Mouse (Mus musculus) cerebellum, adult 9-10 months (tissue): Measurements from ENCODE around the gene Tmem242.
"Not testable (repeated sequence)": the region's sequence is repeated elsewhere in the genome, so short reads cannot be mapped to it uniquely, and the experiment has no call there.

Experiments used
- DNase-seq: peaks from one replicate; pipeline ENCODE4 v3.0.0; 2022

The Tmem242 gene

DNA sequence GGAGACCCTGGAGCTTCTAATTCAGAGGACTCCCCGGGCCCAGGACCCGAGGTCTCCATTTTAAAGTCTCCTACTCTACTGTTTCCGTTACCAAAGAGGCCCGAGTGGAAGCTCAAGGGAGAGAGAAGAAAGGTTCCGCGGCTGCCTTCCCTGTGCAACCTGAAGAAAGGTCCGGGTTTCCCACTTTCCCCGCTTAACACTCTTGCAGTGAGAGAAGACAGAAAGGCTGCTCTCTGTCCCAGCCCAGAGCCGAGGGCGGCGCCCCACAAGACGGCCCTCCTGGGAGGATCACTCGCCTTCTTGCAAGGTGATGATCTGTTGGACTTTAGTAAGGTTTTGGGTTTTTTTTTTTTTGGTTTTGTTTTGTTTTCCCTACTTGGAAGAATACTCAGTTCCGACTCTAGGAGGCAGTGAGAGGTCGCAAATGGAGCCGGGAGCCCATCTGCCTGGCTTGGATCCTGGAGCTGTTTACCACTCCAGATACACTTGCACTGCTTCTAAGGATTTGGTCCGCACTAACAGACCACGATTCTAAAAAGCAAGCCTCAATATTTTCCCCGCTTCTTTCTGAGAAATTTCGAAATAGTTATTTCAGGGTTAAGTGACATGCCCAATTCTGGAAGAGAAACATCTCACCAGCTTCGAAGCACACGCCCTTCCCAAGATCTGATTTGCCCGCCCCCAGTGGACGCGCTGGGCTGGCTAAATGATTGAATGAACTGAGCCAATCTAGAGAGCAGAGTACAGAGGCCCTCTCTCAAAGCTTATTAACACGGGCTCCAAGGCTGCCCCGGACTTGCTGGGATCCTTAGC, at the start of gene Tmem242:
TSS of gene Tmem242 (minus strand) at position 101 of the 813 bp plus-strand sequence.
- peak; percentile 96 for DNase-seq

DNA sequence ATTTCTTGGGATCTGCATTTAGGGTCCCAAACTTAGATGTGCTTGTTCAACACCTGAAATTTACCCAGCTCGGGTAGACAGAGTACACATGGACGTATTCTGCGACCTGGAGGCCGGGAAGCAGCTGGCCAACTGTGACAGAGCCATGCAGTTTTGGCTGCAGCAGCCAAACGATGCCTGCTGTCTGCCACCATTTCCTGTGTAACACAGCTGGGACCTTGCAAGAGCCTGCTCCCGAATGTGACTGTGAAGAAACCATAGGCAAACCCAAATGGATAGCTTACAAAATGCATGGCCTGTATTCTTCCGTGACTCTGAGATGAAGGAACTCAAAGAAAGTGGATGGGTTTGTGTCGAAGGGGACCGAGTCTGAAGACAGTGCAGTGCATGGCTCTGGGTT, 48.1 kb upstream of the Tmem242 start:
- no peak for DNase-seq

DNA sequence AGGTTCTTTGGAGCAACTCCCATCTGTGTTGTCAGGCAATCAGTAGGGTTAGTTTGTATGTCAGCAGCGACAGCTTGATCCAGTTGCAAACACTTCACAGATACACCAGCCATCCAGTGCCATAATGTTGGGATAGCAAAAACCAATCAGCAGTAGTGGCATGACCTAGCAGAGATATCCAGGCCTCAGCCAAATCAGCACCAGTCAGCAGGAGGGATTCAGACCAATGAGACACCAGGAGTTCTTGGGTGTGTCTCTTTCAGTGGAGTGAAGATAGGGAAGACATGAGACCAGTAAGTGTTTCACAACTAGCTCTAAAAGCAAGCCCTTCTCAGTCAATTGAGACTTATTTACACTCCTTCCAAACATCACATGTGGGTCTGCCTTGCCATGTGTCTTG, 44.6 kb upstream of the Tmem242 start:
- DNase-seq = no peak

DNA sequence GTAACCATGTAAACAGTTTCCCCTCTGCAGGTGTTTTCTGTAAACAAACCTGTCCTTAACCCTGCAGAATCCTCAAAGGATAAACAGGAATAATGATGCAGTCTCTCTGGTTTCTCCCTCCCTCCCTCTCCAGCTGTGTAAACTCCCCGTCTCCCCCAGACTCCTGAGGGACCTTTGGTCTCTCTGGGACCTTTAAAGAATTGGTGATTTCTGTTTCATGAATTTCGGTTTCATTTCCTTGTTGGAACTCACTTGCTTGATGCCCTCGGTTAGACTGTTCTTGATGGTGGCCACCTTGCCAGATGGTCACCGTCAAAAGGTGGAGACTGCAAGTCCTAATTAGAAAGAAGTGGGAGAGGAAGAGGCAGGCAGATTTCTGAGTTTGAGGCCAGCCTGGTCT, 43.4 kb upstream of the Tmem242 start:
- DNase-seq = no peak

GRCm38 (mm10) chr17:5475960-5476725, 36.1 kb upstream of the Tmem242 start:
- no peak for DNase-seq

GRCm38 (mm10) chr17:5472268-5472667, 32.2 kb upstream of the Tmem242 start:
- DNase-seq = no peak

DNA sequence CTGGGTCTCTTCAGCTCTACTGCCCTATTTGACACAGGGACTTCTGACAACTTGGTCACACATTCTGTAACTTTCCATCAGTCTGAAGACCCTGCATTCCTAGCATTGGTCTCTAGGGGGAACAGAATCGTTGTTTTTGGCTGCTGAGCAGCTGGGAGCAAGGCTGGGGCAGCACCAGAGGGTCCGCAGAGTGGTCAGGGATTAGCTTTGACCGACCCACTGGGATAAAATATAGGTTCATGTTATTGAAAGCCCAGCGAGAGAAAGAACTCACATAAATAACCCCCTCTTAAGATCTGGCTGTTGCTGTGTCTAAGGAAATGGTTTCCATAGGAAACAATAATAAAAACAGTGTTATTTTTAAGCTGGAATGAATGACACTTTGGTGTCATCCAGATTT, 27.1 kb upstream of the Tmem242 start:
- no peak for DNase-seq

DNA sequence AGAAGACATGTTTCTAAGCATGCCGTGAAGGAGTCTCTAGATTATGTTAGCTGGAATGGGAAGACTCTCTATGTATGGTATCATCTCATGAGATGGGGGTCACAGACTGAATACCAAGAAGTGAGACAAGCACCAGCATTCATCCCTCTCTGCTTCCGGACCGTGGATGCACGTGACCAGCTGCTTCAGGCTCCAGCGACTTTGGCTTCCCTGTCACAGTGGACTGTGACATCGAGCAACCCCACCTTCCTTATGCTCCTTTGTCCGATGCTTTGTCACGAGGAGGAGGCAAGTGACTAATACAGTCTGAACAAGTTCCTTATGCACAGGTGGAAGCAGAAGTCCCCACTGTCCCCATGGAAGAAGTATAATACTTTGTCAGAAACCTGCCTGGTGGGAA, 26.7 kb upstream of the Tmem242 start:
- DNase-seq = no peak

DNA sequence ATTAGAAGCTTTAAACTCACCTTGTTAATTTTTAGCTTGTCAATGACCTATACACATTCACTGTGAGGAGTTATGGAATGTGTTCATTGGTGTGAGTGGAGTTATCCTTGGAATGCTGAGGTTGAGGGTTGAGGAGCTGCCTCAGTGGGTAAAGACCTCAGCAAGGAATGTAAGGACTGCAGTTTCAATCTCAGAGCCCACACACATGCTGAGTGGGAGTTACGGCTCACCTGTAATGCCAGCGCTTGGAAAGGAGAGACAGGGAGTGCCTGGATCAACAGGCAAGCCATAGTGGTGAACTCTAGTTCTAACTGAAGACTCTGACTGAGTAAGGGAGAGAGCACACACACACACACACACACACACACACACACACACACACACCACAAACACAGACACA, 23.9 kb upstream of the Tmem242 start:
- no peak for DNase-seq

DNA sequence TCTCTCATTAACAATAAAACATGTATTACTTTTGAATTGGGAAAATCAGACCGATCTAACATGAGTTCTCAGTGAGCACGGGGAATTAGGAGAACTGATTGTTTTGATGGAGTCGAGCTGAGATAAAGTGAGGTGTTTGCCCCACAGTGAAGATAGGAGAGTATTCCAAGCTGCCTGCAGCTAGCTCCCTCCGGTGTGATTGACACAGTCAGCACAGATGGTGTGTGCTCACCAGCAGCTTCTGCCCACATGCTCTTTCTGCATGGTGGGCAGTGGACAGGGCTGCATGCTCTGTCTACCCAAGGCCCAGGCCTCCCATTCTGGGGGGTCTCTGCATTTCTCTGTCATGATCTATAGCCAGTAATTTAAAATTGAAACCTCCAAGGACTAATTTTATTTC, 13.6 kb upstream of the Tmem242 start:
- DNase-seq = no peak

DNA sequence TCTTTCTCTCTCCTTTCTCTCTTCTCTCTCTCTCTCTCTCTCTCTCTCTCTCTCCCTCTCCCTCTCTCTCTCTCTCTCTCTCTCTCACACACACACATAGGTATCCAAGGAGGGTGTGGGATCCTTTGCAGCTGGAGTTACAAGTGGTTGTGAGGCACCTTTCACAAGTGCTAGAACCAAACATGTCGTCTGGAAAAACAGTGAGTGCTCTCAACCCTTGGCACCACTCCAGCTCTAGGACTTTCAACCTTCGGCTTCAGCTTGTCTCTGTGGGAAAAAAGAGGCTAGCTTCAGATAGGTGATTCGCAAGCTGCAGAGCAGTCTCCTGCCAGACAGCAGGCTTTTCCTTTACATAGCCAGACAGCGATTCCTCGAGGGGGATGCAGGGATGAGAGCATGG, 3.7 kb upstream of the Tmem242 start:
- no peak for DNase-seq

GRCm38 (mm10) chr17:5443260-5443659, 3.2 kb upstream of the Tmem242 start:
- DNase-seq = no peak

DNA sequence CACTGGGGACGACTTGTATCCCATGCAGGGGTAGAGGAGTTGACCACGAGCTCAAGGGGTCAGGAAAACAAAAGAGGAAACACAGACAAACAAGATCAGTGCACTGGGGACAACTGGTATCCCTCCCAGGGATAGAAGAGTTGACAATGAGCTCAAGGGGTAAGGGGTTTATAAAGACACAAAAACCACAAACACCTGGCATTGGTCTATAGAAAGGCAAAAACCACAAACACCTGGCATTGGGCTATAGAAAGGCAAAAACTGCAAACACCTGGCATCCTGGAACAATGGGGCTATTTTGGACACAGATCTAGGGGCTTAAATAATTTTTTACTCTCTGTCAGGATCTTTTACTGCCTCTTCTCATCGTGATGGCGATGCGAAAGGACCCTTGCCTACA, 2.3 kb upstream of the Tmem242 start:
- not testable (repeated sequence) for DNase-seq

DNA sequence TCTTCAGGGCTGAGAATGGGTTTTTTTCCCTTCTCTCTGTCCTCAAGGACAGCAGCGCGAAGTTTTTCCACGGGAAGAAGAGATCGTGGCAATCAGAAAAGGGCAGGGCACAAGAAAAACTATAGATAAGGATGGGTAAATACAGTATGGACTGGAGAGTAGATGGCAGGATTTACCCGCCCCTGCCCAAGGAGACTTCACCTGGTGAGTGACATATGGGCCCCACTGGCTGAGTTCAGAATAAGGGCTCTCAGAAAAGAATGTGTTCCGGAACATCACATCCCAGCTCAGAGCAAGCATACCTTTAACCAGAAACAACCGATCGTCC, 264 bp downstream of the Tmem242 start:
- DNase-seq = no peak

DNA sequence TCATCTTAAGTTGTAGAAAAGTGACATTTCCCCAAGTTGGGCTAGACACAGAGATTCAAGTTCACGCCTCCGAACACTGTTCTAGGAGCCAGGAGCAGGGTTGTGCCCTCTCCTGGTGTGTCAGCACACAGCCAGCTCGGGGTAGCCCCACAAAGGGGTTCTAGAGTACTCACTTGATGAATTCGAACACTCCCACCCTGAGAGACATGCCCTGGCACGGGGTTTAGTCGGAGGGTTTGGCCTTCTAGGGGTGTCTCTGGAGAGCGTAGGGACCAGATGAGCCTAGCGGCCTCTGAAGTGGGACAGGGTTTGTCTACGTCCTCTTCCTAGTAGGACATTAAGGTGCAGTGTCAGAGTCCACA, 10.3 kb downstream of the Tmem242 start:
- no peak for DNase-seq

DNA sequence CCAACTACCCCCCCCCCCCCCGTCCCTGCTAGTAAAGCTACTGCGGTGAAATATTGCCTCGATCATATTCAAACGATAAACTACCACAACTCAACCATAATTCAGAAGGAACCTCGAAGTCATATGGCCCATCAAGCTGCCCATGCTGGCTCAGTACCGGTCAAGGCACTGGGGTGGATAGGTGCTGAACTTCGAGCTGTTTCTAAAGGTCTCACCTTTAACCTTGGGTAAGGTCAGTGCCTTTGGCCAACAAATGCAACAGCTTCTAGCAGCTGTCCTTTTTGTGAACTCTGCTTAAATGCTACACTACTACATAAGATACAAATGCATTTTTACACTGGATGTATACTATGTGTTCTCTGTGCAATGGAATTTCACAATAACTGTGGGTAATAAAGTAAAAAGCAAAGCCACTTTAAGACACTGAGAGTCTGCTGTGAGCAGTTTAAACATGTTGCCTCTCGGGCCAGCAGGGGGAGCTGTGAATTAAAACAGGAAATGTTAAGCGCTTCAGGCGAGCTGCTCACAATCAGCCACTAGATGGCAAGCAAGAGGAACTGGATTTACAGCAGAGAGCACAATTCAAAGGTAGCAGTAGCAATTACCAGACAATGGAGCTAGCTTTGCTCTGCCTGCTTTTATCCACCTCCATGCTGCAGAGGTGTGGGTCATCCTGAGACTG, 10.8 kb downstream of the Tmem242 start:
- DNase-seq = peak; percentile 95

- no peak for DNase-seq
Measured at GRCm38 (mm10) chr17:5425204-5425603, 14.9 kb downstream of the Tmem242 start.

- DNase-seq = no peak
Measured at GRCm38 (mm10) chr17:5424156-5424555, 15.9 kb downstream of the Tmem242 start.

GRCm38 (mm10) chr17:5421835-5422234, 18.2 kb downstream of the Tmem242 start:
- DNase-seq = no peak

- no peak for DNase-seq
Measured at GRCm38 (mm10) chr17:5419771-5420518, 20.1 kb downstream of the Tmem242 start.

DNA sequence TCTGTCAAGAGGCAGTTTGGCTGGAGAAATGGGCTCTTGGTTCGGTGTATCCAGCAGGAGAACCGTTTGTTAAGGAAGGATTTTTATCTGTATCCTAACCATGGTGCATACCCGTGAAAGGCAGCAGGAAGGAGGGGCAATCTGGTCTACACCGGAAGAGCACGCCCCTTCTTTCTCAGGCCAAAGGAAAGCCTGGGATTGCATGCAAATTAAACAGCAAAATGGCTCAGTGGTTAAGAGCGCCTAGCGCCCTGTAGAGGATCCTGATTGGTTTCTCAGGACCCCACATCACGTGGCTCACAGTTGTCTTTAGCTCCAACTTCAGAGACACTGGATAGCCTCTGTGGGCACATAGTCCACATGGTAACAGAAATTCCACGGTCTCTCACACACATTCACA, 21.0 kb downstream of the Tmem242 start:
- DNase-seq = no peak

- no peak for DNase-seq
Measured at GRCm38 (mm10) chr17:5418545-5418944, 21.5 kb downstream of the Tmem242 start, which contains the start of gene Ldhal6b. Ldhal6b (minus strand) TSS chr17:5418767.

DNA sequence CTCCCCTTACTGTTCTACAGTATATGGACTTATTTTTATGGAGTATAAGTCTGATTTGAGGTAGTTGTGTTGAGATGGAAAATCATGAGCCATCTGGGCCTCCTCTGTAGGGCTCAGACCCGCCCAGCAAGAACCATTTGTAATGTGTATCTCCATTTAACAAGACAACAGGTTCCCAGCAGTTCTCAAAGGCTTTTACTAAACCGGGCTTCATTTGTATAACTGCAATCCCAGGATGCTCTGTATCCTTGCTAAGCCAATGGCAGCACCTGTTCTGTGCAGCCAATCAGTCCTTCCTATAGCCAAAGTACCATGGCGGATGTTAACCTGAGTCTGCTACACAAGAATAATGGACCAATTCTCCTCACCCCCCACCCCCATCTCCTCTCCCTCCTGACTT, 23.5 kb downstream of the Tmem242 start:
- DNase-seq = no peak
